Mouse (Mus musculus) lung, embryonic 15.5 days (tissue): ENCODE measurements around the gene Rassf3. TPM values are rescaled to one million over a fixed set of nuclear protein-coding genes. Genes with fewer than 3 reads are reported as not detected.

ENCODE experiments used
- ATAC-seq: fragments of 200-750 bp; cut with Nextera tagmentation; 2 replicates; pipeline ENCODE4 v1.8.0; 2017; ENCODE audit warnings: moderate number of reproducible peaks, borderline replicate concordance; ENCODE audit not compliant: low FRiP score, low TSS enrichment; ENCODE audit errors: extremely low read depth
- H3K27ac ChIP-seq: fragments of 300-500 bp; sonication (generic); 2 replicates; pipeline ENCODE4 v1.5.1; 2015; ENCODE audit warnings: moderate library complexity, mild to moderate bottlenecking, inconsistent platforms
- H3K27me3 ChIP-seq: fragments of 300-500 bp; sonication (generic); 2 replicates; pipeline ENCODE4 v1.6.1; 2015; ENCODE audit warnings: inconsistent platforms
- H3K36me3 ChIP-seq: fragments of 300-500 bp; sonication (generic); 2 replicates; pipeline ENCODE4 v1.6.1; 2015; ENCODE audit warnings: inconsistent platforms
- H3K4me1 ChIP-seq: fragments of 300-500 bp; sonication (generic); 2 replicates; pipeline ENCODE4 v1.6.1; 2015; ENCODE audit warnings: inconsistent platforms
- H3K4me2 ChIP-seq: fragments of 300-500 bp; sonication (generic); 2 replicates; pipeline ENCODE4 v1.6.1; 2015; ENCODE audit warnings: inconsistent platforms, mild to moderate bottlenecking, moderate library complexity
- H3K4me3 ChIP-seq: fragments of 300-500 bp; sonication (generic); 2 replicates; pipeline ENCODE4 v1.5.1; 2015; ENCODE audit warnings: mild to moderate bottlenecking, inconsistent platforms
- H3K9ac ChIP-seq: fragments of 300-500 bp; sonication (generic); 2 replicates; pipeline ENCODE4 v1.6.1; 2015; ENCODE audit warnings: inconsistent platforms
- H3K9me3 ChIP-seq: fragments of 300-500 bp; sonication (generic); 2 replicates; pipeline ENCODE4 v1.6.1; 2016; ENCODE audit warnings: inconsistent platforms
- WGBS: fragments of 180-500 bp; shearing (Covaris S2); methylation state at CpG from one replicate; pipeline ENCODE4 v1.1.7; 2015; 5-methylcytosine and 5-hydroxymethylcytosine counted together
- polyA plus RNA-seq: library from polyadenylated mRNA; unstranded; fragments of >200 nt; fragmentation: Nextera tagmentation; extraction: Ambion mirVana; gene quantifications from 2 replicates; pipeline ENCODE4 v1.2.1, GENCODE M21; 2015

The Rassf3 gene
- polyA plus RNA-seq, 1 experiment from 2014 or later, result 20.8 TPM

DNA sequence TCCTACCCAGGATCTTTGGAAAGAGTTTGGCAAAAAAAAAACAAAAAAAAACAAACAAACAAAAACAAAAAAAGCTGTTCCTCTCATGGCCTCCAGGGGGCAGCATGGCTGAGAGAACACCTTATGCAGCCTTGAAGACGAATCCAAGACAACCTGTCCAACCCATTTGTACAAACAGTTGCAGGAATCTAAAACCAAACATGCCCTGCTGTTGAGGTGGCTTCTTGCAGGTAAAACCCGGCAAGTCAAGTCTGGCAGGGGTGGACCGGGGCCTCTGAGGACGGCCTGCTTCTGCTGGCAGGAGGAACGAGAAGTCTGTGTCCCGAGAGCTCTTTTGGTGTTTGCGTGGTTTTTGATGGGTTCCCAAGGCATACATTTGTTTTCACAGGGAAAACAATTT is 66.4 kb downstream of the Rassf3 start:
- ATAC-seq, result no peak
- Histone ChIP-seq H3K36me3 (peaks cover 19% of the 10 kb centered on the region), H3K27me3 (no peaks in the 10 kb centered on the region), H3K4me1 (peaks cover 8% of the 10 kb centered on the region; the same call in 1 of the 2 replicates), H3K4me3 (no peak overlapping the region), H3K9me3 (no peaks in the 10 kb centered on the region), H3K9ac (no peak overlapping the region), H3K27ac (peak overlapping the region; percentile 16), H3K4me2 (no peak overlapping the region)
- WGBS, result 46% methylated on average over 7 of the region's 7 CpGs

GRCm38 (mm10) chr10:121403946-121404345 is 72.2 kb downstream of the Rassf3 start:
- Histone ChIP-seq H3K9ac (no peak overlapping the region), H3K9me3 (no peaks in the 10 kb centered on the region), H3K36me3 (no peaks in the 10 kb centered on the region), H3K4me1 (no peaks in the 10 kb centered on the region), H3K4me2 (no peak overlapping the region), H3K4me3 (no peak overlapping the region), H3K27me3 (no peaks in the 10 kb centered on the region), H3K27ac (no peak overlapping the region)
- WGBS, result 75% methylated on average over 6 of the region's 9 CpGs
- ATAC-seq, result no peak

GRCm38 (mm10) chr10:121403104-121403503 is 73.0 kb downstream of the Rassf3 start:
- WGBS, result 61% methylated on average over 9 of the region's 9 CpGs

GRCm38 (mm10) chr10:121401005-121401404 is 75.1 kb downstream of the Rassf3 start:
- ATAC-seq, result no peak
- Histone ChIP-seq H3K9ac (no peak overlapping the region), H3K4me1 (no peaks in the 10 kb centered on the region), H3K9me3 (no peaks in the 10 kb centered on the region), H3K4me2 (no peak overlapping the region), H3K4me3 (no peak overlapping the region), H3K36me3 (no peaks in the 10 kb centered on the region), H3K27me3 (no peaks in the 10 kb centered on the region), H3K27ac (no peak overlapping the region)
- WGBS, result 81% methylated on average over 7 of the region's 7 CpGs

More at GRCm38 (mm10) chr10:121403104-121403503, 73.0 kb downstream of the Rassf3 start:
- ATAC-seq, result no peak
- Histone ChIP-seq H3K9ac (no peak overlapping the region), H3K4me3 (no peak overlapping the region), H3K4me2 (no peak overlapping the region), H3K9me3 (no peaks in the 10 kb centered on the region), H3K27me3 (no peaks in the 10 kb centered on the region), H3K36me3 (no peaks in the 10 kb centered on the region), H3K4me1 (no peaks in the 10 kb centered on the region), H3K27ac (no peak overlapping the region)

GRCm38 (mm10) chr10:121398599-121398998 is 77.5 kb downstream of the Rassf3 start:
- no peak for ATAC-seq
- H3K4me1 ChIP-seq, result peaks cover 24% of the 10 kb centered on the region

DNA sequence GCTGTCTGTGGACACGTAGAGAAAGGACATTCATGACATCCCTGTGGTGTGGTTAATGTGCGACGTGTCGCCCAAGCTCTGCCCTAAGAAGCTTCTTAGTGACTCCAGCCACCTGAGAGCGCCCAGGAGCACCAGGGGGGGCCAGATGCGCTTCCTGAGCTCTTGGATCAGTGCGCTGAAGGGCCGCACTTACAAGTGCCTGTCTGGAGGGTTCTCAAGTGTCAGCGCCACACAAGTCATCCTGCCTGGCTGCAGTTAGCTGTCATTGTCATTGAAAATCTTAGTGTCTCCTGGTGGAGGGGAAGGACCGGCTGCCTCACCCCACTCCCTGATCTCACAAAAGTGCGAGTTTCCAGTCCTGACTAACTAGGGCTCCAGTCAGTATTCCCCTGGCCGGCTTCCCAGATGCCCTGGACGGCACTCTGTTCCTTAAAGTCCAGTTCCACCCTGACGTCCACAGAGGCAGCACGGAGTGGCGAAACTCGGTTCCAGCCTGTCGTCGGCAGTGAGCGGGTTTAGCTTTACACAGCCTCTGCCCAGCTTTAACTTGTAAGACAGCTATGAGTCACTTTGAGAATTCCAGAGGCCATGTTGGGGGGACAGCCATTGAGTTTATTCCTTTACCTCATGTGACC is 80.5 kb downstream of the Rassf3 start:
- no peak for ATAC-seq
- H3K27me3 ChIP-seq, result no peaks in the 10 kb centered on the region
- no peak overlapping the region for H3K9ac ChIP-seq
- peaks cover 31% of the 10 kb centered on the region for H3K4me1 ChIP-seq
- no peak overlapping the region for H3K27ac ChIP-seq
- 63% methylated on average over 20 of the region's 20 CpGs for WGBS
- no peak overlapping the region for H3K4me2 ChIP-seq
- peaks cover 30% of the 10 kb centered on the region for H3K36me3 ChIP-seq
- H3K4me3 ChIP-seq, result no peak overlapping the region
- no peaks in the 10 kb centered on the region for H3K9me3 ChIP-seq

More at GRCm38 (mm10) chr10:121398599-121398998, 77.5 kb downstream of the Rassf3 start:
- WGBS, result 87% methylated on average over 7 of the region's 7 CpGs
- H3K27me3 ChIP-seq, result no peaks in the 10 kb centered on the region
- no peak overlapping the region for H3K4me2 ChIP-seq
- H3K36me3 ChIP-seq, result 0 out of 2 replicates have a peak, but pooled peaks cover 1% of the 10 kb centered on the region
- no peak overlapping the region for H3K4me3 ChIP-seq
- no peak overlapping the region for H3K27ac ChIP-seq
- no peak overlapping the region for H3K9ac ChIP-seq
- H3K9me3 ChIP-seq, result no peaks in the 10 kb centered on the region

DNA sequence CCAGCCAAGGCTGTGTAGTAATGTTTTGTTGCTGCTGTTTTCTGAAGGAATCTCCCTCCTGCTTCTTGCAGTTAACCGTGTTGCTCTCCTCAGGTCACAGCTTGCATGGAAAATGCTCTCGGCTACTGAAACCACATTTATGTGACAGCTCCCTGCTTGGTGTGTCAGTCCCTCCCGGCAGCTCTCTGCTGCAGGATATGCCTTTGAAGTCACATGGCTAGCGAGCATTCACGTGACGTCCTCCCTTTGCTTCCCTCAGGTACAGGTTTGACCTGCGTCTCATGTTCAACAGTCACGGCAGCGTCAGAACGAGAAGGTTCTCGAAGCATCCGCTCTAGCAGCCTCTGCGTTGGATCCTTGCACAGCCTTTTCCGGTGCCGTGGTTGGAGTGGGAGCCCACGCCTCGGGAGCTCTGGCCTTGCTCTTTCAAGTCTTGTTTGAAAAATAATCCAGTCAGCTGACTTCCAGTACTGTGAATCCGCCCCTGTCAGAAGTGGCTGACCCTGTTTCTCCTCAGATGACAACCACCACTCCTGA is 81.3 kb downstream of the Rassf3 start:
- no peaks in the 10 kb centered on the region for H3K27me3 ChIP-seq
- peak overlapping the region; percentile 33; the same call in 1 of the 2 replicates for H3K27ac ChIP-seq
- no peaks in the 10 kb centered on the region for H3K9me3 ChIP-seq
- no peak overlapping the region for H3K4me3 ChIP-seq
- no peak overlapping the region for H3K9ac ChIP-seq
- H3K4me2 ChIP-seq, result no peak overlapping the region
- peaks cover 31% of the 10 kb centered on the region for H3K4me1 ChIP-seq
- WGBS, result 58% methylated on average over 18 of the region's 18 CpGs
- peaks cover 33% of the 10 kb centered on the region for H3K36me3 ChIP-seq
- ATAC-seq, result no peak

- ATAC-seq, result no peak; the same call in 1 of the 2 replicates
- 38% methylated on average over 6 of the region's 6 CpGs for WGBS
- H3K27ac ChIP-seq, result peak overlapping the region; percentile 33; the same call in 1 of the 2 replicates
- no peak overlapping the region for H3K4me2 ChIP-seq
- no peak overlapping the region for H3K9ac ChIP-seq
- peaks cover 35% of the 10 kb centered on the region for H3K36me3 ChIP-seq
- no peaks in the 10 kb centered on the region for H3K27me3 ChIP-seq
- no peaks in the 10 kb centered on the region for H3K9me3 ChIP-seq
- peaks cover 31% of the 10 kb centered on the region for H3K4me1 ChIP-seq
- H3K4me3 ChIP-seq, result no peak overlapping the region
Measured at GRCm38 (mm10) chr10:121394270-121394669, 81.9 kb downstream of the Rassf3 start.

DNA sequence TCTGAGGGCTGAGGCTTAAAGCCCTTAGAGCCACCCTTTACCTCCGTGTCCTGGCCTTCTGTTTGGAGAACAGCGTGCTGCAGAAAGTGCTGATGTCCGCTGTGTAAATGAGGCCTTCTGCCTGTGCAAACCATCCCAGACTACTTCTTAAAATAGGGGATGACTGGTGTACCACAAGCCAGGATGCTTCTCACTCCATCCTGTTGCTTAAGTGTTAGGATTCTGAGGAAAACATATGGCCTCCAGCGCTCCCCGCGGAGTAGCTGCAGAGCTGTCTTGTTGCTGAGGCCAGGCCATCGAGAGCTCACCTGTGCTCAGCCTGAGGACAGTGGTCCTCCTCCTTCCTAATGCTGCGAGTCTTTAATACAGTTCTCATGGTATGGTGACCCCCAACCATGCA is 84.2 kb downstream of the Rassf3 start:
- peaks cover 45% of the 10 kb centered on the region for H3K36me3 ChIP-seq
- H3K9me3 ChIP-seq, result no peaks in the 10 kb centered on the region
- H3K27me3 ChIP-seq, result no peaks in the 10 kb centered on the region
- H3K9ac ChIP-seq, result no peak overlapping the region
- H3K27ac ChIP-seq, result no peak overlapping the region
- WGBS, result 93% methylated on average over 8 of the region's 8 CpGs
- H3K4me3 ChIP-seq, result no peak overlapping the region
- H3K4me1 ChIP-seq, result peaks cover 33% of the 10 kb centered on the region
- ATAC-seq, result no peak
- H3K4me2 ChIP-seq, result no peak overlapping the region

DNA sequence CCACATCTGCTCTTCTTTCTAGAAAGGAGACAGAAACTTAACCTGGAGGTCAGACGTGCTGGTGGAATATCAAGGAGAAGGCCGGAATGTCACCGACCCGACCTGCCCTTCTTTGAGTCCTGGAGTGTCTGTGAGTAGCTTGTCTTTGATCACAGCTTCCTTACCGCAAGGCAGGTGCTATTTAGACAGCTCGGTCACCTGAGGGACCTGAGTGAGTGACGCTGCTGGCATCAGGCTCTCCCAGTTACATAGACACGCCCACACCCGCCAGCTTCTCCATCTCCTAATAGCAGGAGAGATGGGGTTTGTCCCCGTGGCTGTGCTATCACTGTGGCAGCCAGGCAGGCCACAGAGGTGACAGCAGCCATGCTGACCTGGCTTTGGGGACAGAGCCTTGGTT is 85.5 kb downstream of the Rassf3 start:
- no peak overlapping the region for H3K4me2 ChIP-seq
- no peaks in the 10 kb centered on the region for H3K9me3 ChIP-seq
- ATAC-seq, result no peak
- no peak overlapping the region for H3K4me3 ChIP-seq
- WGBS, result 56% methylated on average over 10 of the region's 10 CpGs
- no peak overlapping the region for H3K27ac ChIP-seq
- H3K4me1 ChIP-seq, result peaks cover 42% of the 10 kb centered on the region
- H3K36me3 ChIP-seq, result peaks cover 45% of the 10 kb centered on the region
- H3K27me3 ChIP-seq, result no peaks in the 10 kb centered on the region
- H3K9ac ChIP-seq, result no peak overlapping the region

DNA sequence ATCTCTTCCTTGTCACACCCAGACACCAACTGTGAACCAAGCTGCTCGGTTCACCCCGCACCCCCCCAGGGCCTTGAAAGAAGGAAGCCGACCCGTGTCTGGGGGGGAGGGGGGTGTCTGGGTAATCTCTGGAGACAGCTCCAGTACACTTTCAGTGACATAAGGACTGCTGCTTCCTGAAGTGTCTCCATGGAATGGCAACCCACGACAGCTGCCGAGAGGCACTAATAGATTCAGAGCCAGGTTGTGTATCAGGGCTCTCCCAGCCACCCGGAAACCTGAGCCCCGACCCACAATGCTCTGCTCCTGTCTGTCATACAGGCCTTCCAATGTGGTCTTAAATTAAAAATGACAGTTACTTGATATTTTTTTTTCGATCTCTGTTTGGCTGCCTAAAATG is 89.8 kb downstream of the Rassf3 start:
- no peak overlapping the region for H3K4me3 ChIP-seq
- no peak overlapping the region for H3K27ac ChIP-seq
- H3K9me3 ChIP-seq, result no peaks in the 10 kb centered on the region
- no peaks in the 10 kb centered on the region for H3K27me3 ChIP-seq
- H3K4me1 ChIP-seq, result peaks cover 22% of the 10 kb centered on the region
- ATAC-seq, result no peak
- no peak overlapping the region for H3K4me2 ChIP-seq
- peaks cover 53% of the 10 kb centered on the region for H3K36me3 ChIP-seq
- no peak overlapping the region for H3K9ac ChIP-seq
- WGBS, result 29% methylated on average over 9 of the region's 9 CpGs

- Histone ChIP-seq H3K27me3 (no peaks in the 10 kb centered on the region), H3K27ac (no peak overlapping the region), H3K4me1 (peaks cover 22% of the 10 kb centered on the region), H3K4me2 (no peak overlapping the region), H3K9me3 (no peaks in the 10 kb centered on the region), H3K4me3 (no peak overlapping the region), H3K9ac (no peak overlapping the region), H3K36me3 (peaks cover 53% of the 10 kb centered on the region)
- no peak for ATAC-seq
- 81% methylated on average over 6 of the region's 6 CpGs for WGBS
Measured at GRCm38 (mm10) chr10:121385695-121386094, 90.5 kb downstream of the Rassf3 start.
